Mouse (Mus musculus): ENCODE measurements around the gene Stoml2. TPM values are rescaled to one million over a fixed set of nuclear protein-coding genes. Genes with fewer than 3 reads are reported as not detected.

The Stoml2 gene
- polyA plus RNA-seq, 1 experiment from 2014 or later: 222 TPM

Other genes with a start within 250 kb of the Stoml2 start
- gene Fam205a1, start 177.8 kb downstream of the Stoml2 start, polyA plus RNA-seq (2014; fragmentation: Nextera tagmentation; extraction: Ambion mirVana): not detected in 2 replicates
- gene Gm12394, start 174.9 kb downstream of the Stoml2 start, polyA plus RNA-seq (2014; fragmentation: Nextera tagmentation; extraction: Ambion mirVana): 0.69 and 0.92 TPM in 2 replicates
- 1.6 and 2.0 TPM in 2 replicates for gene Fam205c, start 157.5 kb downstream of the Stoml2 start, polyA plus RNA-seq (2014; fragmentation: Nextera tagmentation; extraction: Ambion mirVana)
- gene Phf24, start 115.0 kb downstream of the Stoml2 start, polyA plus RNA-seq (2014; fragmentation: Nextera tagmentation; extraction: Ambion mirVana): 33.2 and 33.9 TPM in 2 replicates
- gene Dnajb5, start 81.9 kb downstream of the Stoml2 start, polyA plus RNA-seq (2014; fragmentation: Nextera tagmentation; extraction: Ambion mirVana): 45.0 and 88.7 TPM in 2 replicates
- 0.38 and 0.80 TPM in 2 replicates for gene 1700022I11Rik, start 62.1 kb downstream of the Stoml2 start, polyA plus RNA-seq (2014; fragmentation: Nextera tagmentation; extraction: Ambion mirVana)
- gene Vcp, start 31.2 kb downstream of the Stoml2 start, polyA plus RNA-seq (2014; fragmentation: Nextera tagmentation; extraction: Ambion mirVana): 378 and 531 TPM in 2 replicates
- gene Fancg, start 21.2 kb downstream of the Stoml2 start, polyA plus RNA-seq (2014; fragmentation: Nextera tagmentation; extraction: Ambion mirVana): 17.4 and 20.4 TPM in 2 replicates
- gene Pigo, start 5.9 kb downstream of the Stoml2 start, polyA plus RNA-seq (2014; fragmentation: Nextera tagmentation; extraction: Ambion mirVana): 23.3 and 26.4 TPM in 2 replicates
- gene Fam214b, start 14.5 kb upstream of the Stoml2 start, polyA plus RNA-seq (2014; fragmentation: Nextera tagmentation; extraction: Ambion mirVana): 32.5 and 35.4 TPM in 2 replicates
- gene Unc13b, start 27.2 kb upstream of the Stoml2 start, polyA plus RNA-seq (2014; fragmentation: Nextera tagmentation; extraction: Ambion mirVana): 14.3 and 20.4 TPM in 2 replicates
- gene Atp8b5, start 235.4 kb upstream of the Stoml2 start, polyA plus RNA-seq (2014; fragmentation: Nextera tagmentation; extraction: Ambion mirVana): 0.23 and 0.57 TPM in 2 replicates